Mouse (Mus musculus): Measurements from ENCODE around the gene Zfp335. TPM values are rescaled to one million over a fixed set of nuclear protein-coding genes. Genes with fewer than 3 reads are reported as not detected.
A peak's percentile ranks its signal among the peaks of the same experiment; 100 is the strongest.

Gene Zfp335
- polyA plus RNA-seq, 1 experiment from 2014 or later, result 12.1 TPM

DNA sequence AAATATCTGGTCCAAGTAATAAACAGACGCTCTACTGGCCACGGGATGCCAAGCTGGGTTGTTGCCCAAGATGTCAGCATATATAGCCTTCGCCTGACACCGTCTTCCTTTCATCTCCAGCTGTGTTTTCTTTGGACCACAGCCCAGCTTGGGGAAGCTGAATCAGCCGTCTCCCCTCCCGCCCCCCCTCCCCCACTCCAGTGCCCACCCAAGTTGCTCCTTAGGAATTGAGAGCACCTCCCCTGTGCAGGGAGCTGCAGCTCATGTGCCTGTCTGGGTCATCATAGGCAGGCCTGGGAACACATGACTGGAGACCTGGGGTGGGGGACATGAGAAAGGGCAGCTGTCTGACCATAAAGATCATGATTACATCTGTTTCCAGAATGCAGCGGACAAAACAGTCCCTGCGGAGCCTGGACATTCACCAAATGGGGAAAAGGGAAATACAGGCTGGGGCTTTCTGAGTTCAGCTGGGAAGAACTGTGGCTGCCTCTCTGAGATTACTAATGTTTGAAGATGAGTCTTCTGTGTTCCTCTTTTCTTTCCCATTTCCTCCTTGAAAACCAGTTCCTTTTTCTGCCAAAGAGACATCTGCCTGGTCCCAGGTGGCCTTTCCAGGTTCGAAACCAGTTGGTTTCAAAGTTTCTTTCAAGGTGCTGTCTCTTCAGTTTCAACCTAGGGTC is 49.2 kb downstream of the Zfp335 start:
- Histone ChIP-seq H3K4me1 (ENCODE audit: control insufficient read depth, insufficient read depth, low read length) (peaks cover 7% of the 10 kb centered on the region; the same call in 1 of the 2 replicates), H3K27ac (replicated peaks; ENCODE audit: low read depth, low read length) (no peak overlapping the region), H3K9ac (ENCODE audit: low read length) (no peak overlapping the region), H3K9me3 (ENCODE audit: control insufficient read depth, low read length) (no peaks in the 10 kb centered on the region), H3K4me3 (ENCODE audit: low read depth, low read length) (no peak overlapping the region), H3K4me2 (ENCODE audit: low read depth, severe bottlenecking) (no peak overlapping the region), H3K36me3 (ENCODE audit: control insufficient read depth, insufficient read depth, low read length) (no peaks in the 10 kb centered on the region), H3K27me3 (ENCODE audit: control insufficient read depth, insufficient read depth, low read length) (peaks cover 11% of the 10 kb centered on the region)
- DNase-seq (ENCODE audit: low spot score) (no peak), ATAC-seq (ENCODE audit: insufficient number of reproducible peaks, low FRiP score, low TSS enrichment, low read depth) (no peak)
- 51% methylated on average over 9 of the region's 9 CpGs for WGBS

DNA sequence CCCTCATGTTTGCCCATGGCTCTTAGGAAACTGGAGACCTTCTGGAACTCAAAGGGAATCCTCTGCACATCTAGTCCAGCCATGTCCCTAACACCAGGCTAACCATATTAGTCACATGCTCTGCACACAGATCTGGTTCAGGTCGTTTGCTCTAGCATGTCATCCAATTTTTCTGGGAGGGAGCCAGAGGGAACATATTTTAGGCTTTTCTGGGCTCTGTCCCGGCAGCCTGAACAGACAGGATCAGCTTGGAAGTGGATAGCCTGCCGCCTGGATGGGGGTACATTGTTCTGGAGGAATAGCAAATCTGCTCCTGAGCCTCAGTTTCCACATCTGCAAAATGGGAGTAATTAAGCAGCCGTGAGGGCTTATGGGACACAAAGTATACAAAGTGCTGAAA is 50.5 kb downstream of the Zfp335 start:
- no peaks in the 10 kb centered on the region for H3K36me3 ChIP-seq (ENCODE audit: control insufficient read depth, insufficient read depth, low read length)
- H3K27me3 ChIP-seq (ENCODE audit: control insufficient read depth, insufficient read depth, low read length), result peaks cover 23% of the 10 kb centered on the region
- ATAC-seq (ENCODE audit: insufficient number of reproducible peaks, low FRiP score, low TSS enrichment, low read depth) (no peak), DNase-seq (ENCODE audit: low spot score) (no peak)
- peaks cover 7% of the 10 kb centered on the region; the same call in 1 of the 2 replicates for H3K4me1 ChIP-seq (ENCODE audit: control insufficient read depth, insufficient read depth, low read length)
- H3K4me3 ChIP-seq (ENCODE audit: low read depth, low read length), result no peak overlapping the region
- H3K27ac ChIP-seq (replicated peaks; ENCODE audit: low read depth, low read length), result no peak overlapping the region
- H3K9ac ChIP-seq (ENCODE audit: low read length), result no peak overlapping the region
- no peaks in the 10 kb centered on the region for H3K9me3 ChIP-seq (ENCODE audit: control insufficient read depth, low read length)
- no peak overlapping the region for H3K4me2 ChIP-seq (ENCODE audit: low read depth, severe bottlenecking)
- 72% methylated on average over 4 of the region's 4 CpGs for WGBS

DNA sequence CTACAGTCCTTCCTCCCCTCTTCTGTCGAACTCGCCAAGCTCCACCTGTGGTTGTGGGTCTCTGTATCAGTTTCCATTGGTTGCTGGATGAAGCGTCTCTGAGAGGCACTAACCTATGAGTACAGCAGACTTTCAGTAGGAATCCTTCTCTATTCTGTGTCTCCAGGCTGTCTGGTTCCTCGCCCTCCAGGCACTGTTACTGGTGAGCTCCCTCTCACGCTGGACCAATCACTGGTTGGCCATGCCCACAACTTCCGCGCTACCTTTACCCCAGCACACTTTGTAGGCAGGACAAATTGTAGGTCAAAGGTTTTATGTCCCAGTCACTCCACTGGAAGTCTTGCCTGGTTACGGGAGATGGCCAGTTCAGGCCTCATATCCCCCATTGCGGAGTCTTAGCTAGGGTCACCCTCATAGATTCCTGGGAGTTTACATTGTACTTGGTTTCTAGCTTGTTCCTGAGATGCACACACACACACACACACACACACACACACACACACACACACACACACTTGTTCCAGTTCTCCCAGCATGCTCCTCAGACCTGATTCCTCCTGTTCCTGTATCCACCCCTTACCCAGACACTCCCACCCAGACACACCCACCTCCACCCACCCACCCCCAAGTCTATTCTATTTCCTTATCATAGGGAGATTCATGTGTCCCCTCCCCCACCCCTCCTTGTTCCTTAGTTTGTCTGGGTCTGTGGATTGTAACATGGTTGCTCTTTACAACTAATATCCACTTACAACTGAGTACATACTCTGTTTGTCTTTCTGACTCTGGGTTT is 51.7 kb downstream of the Zfp335 start:
- Histone ChIP-seq H3K27me3 (ENCODE audit: control insufficient read depth, insufficient read depth, low read length) (peaks cover 33% of the 10 kb centered on the region), H3K9ac (ENCODE audit: low read length) (no peak overlapping the region), H3K4me1 (ENCODE audit: control insufficient read depth, insufficient read depth, low read length) (peaks cover 7% of the 10 kb centered on the region; the same call in 1 of the 2 replicates), H3K4me3 (ENCODE audit: low read depth, low read length) (no peak overlapping the region), H3K36me3 (ENCODE audit: control insufficient read depth, insufficient read depth, low read length) (no peaks in the 10 kb centered on the region), H3K4me2 (ENCODE audit: low read depth, severe bottlenecking) (no peak overlapping the region), H3K9me3 (ENCODE audit: control insufficient read depth, low read length) (no peaks in the 10 kb centered on the region), H3K27ac (replicated peaks; ENCODE audit: low read depth, low read length) (no peak overlapping the region)
- 47% methylated on average over 9 of the region's 9 CpGs for WGBS
- DNase-seq (ENCODE audit: low spot score) (no peak), ATAC-seq (ENCODE audit: insufficient number of reproducible peaks, low FRiP score, low TSS enrichment, low read depth) (no peak)

DNA sequence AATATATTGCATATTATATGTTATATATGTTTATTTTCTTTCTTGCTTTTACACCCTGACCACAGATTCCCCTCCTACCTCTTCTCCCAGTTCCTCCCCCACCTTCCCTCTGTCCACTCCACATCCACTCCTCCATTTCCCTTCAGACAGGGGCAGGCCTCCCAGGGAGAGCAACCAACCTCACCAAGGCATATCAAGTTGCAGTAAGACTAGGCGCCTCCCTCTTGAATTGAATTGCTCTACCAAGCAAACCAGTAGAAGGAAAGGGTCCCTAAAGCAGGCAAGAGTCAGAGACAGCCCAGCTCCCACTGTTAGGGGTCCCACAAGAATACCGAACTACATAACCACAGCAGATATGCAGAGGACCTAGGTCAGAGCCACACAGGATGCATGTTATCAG is 52.4 kb downstream of the Zfp335 start:
- no peak overlapping the region for H3K4me2 ChIP-seq (ENCODE audit: low read depth, severe bottlenecking)
- H3K4me1 ChIP-seq (ENCODE audit: control insufficient read depth, insufficient read depth, low read length), result peaks cover 7% of the 10 kb centered on the region; the same call in 1 of the 2 replicates
- WGBS, result 46% methylated on average over 2 of the region's 2 CpGs
- H3K27ac ChIP-seq (replicated peaks; ENCODE audit: low read depth, low read length), result no peak overlapping the region
- ATAC-seq (ENCODE audit: insufficient number of reproducible peaks, low FRiP score, low TSS enrichment, low read depth) (no peak), DNase-seq (ENCODE audit: low spot score) (no peak)
- H3K27me3 ChIP-seq (ENCODE audit: control insufficient read depth, insufficient read depth, low read length), result peaks cover 35% of the 10 kb centered on the region
- no peak overlapping the region for H3K9ac ChIP-seq (ENCODE audit: low read length)
- H3K9me3 ChIP-seq (ENCODE audit: control insufficient read depth, low read length), result no peaks in the 10 kb centered on the region
- H3K4me3 ChIP-seq (ENCODE audit: low read depth, low read length), result no peak overlapping the region
- H3K36me3 ChIP-seq (ENCODE audit: control insufficient read depth, insufficient read depth, low read length), result no peaks in the 10 kb centered on the region

DNA sequence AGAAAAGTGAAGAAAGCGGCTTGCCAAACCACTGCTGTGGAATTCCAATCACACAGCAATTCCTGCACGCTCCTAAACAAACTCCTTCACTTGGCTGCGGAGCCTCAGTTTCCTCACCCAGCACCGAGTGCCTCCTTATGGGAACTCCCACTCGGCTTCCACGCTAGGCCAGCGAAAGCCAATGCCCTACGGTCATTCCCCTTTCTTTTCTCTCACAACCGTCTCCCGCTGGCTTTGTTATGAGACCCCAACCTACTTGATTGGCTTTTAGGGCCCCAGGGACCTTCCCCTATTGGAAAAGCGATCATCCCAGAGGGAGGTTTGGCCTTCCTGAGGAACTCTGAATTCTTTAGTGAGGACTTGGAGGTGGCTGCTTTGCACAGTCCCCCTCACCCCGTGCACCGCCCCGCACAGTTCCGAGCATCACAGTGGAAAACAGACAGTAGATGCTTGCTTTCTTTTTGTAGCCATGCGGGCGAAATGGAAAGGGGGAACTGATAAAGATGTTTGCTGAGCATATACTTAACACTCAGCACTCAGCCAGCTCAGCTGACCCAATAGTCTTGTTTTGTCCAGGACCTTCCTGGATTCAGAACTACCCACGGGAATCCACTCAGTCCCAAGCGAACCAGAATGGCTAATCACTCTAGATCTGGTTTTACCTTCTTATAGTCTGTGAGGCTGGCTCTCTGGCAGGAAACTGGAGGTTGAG is 53.6 kb downstream of the Zfp335 start:
- peaks cover 35% of the 10 kb centered on the region for H3K27me3 ChIP-seq (ENCODE audit: control insufficient read depth, insufficient read depth, low read length)
- peak overlapping the region; percentile 38 for H3K4me3 ChIP-seq (ENCODE audit: low read depth, low read length)
- peak; percentile 45 for DNase-seq (ENCODE audit: low spot score)
- H3K36me3 ChIP-seq (ENCODE audit: control insufficient read depth, insufficient read depth, low read length), result no peaks in the 10 kb centered on the region
- peaks cover 7% of the 10 kb centered on the region; the same call in 1 of the 2 replicates for H3K4me1 ChIP-seq (ENCODE audit: control insufficient read depth, insufficient read depth, low read length)
- no peak overlapping the region for H3K27ac ChIP-seq (replicated peaks; ENCODE audit: low read depth, low read length)
- H3K4me2 ChIP-seq (ENCODE audit: low read depth, severe bottlenecking), result peak overlapping the region; percentile 78
- no peak overlapping the region; the same call in 1 of the 2 replicates for H3K9ac ChIP-seq (ENCODE audit: low read length)
- no peak for ATAC-seq (ENCODE audit: insufficient number of reproducible peaks, low FRiP score, low TSS enrichment, low read depth)
- H3K9me3 ChIP-seq (ENCODE audit: control insufficient read depth, low read length), result no peaks in the 10 kb centered on the region
- 2% methylated on average over 19 of the region's 19 CpGs for WGBS

DNA sequence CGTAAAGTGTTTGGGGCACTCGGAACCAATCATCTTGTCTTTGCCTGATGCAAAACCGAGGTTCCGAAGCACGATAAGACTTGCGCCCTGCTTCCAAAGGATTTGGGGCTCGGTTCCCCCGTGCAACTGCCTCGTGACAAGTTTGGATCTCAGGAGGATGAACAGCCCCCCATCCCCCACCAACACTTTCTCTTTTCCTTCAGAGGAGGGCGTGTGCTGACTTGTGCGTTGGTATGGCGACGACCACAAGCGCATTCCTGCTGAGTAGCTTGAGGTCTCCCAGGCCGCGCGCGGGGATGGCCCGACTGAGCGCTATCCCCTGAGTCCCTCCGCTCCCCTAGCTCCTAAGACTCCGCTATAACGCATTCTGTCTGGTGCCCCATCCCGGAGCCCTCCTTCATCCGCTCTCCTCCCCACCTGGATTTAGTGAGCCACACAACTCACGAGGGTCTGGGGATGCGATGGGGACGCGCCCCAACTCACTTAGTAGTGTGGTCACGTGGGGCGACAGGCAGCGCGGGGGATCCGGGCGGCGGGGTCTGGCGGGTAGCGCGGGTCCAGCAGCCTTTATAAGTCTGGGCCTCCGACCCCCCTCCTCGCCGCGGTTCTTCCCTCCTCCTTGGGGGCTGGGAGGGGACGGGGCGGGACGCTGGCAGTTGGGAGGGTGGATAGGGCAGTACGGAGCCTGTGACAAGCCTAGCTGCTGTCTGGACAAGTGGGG is 54.3 kb downstream of the Zfp335 start, which contains the start of gene Pltp:
Gene Pltp (minus strand): TSS at position 611 of the 721 bp plus-strand sequence.
- peak; percentile 77 for DNase-seq (ENCODE audit: low spot score)
- H3K4me3 ChIP-seq (ENCODE audit: low read depth, low read length), result peak within 1 kb of the TSS; percentile 38
- H3K27ac ChIP-seq (replicated peaks; ENCODE audit: low read depth, low read length), result no peak within 1 kb of the TSS
- ATAC-seq (ENCODE audit: insufficient number of reproducible peaks, low FRiP score, low TSS enrichment, low read depth), result peak; percentile 42
- H3K4me2 ChIP-seq (ENCODE audit: low read depth, severe bottlenecking), result peak within 1 kb of the TSS; percentile 78
- peaks cover 35% of the 10 kb centered on the region for H3K27me3 ChIP-seq (ENCODE audit: control insufficient read depth, insufficient read depth, low read length)
- H3K9me3 ChIP-seq (ENCODE audit: control insufficient read depth, low read length), result no peaks in the 10 kb centered on the region
- 0 out of 2 replicates have a peak, but pooled peaks cover 5% of the 10 kb centered on the region for H3K4me1 ChIP-seq (ENCODE audit: control insufficient read depth, insufficient read depth, low read length)
- no peaks in the 10 kb centered on the region for H3K36me3 ChIP-seq (ENCODE audit: control insufficient read depth, insufficient read depth, low read length)
- under 1% methylated on average over 47 of the region's 47 CpGs for WGBS
- no peak within 1 kb of the TSS; the same call in 1 of the 2 replicates for H3K9ac ChIP-seq (ENCODE audit: low read length)

DNA sequence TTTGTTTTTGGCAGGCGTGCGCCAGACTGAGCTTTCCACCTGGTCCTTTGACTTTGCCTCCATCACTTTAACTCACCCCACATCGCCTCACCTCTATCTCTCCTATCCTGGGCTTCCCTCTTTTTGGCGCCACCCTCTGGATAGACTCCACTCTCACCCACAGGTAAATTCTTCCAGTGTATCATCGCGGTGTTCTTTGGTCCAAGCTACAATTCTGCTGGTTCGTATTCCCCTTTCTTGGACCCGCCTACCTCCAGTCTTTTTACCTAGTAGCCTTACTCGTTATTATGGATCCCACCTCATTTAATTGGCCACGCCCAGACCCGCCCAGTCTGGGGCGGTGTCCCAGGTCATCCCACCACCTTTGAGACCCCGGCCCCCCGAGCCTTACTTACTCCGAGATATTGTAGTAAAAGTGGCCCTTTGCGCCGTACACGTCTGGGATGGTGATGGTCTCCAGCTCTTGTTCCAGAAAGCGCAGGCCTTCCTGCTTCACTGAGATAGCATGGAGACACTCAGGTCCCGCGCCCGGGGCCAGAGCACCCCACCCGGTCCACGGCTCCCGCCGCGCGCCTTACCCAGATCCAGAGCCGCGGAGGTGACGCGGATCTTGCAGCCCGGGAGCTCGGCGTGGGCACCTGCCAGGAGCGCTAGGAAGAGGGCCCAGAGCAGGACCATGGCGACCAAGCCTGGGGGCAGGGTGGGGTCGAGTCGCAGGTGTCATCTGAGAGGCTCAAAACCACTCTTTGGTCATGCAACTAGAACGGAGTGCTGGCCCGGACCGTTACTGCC is 55.1 kb downstream of the Zfp335 start:
- peaks cover 35% of the 10 kb centered on the region for H3K27me3 ChIP-seq (ENCODE audit: control insufficient read depth, insufficient read depth, low read length)
- no peak overlapping the region for H3K9ac ChIP-seq (ENCODE audit: low read length)
- no peaks in the 10 kb centered on the region for H3K36me3 ChIP-seq (ENCODE audit: control insufficient read depth, insufficient read depth, low read length)
- peak overlapping the region; percentile 78 for H3K4me2 ChIP-seq (ENCODE audit: low read depth, severe bottlenecking)
- H3K4me1 ChIP-seq (ENCODE audit: control insufficient read depth, insufficient read depth, low read length), result 0 out of 2 replicates have a peak, but pooled peaks cover 5% of the 10 kb centered on the region
- peak overlapping the region; percentile 38 for H3K4me3 ChIP-seq (ENCODE audit: low read depth, low read length)
- ATAC-seq (ENCODE audit: insufficient number of reproducible peaks, low FRiP score, low TSS enrichment, low read depth), result no peak
- peak; percentile 53 for DNase-seq (ENCODE audit: low spot score)
- H3K9me3 ChIP-seq (ENCODE audit: control insufficient read depth, low read length), result no peaks in the 10 kb centered on the region
- H3K27ac ChIP-seq (replicated peaks; ENCODE audit: low read depth, low read length), result no peak overlapping the region
- WGBS, result 1% methylated on average over 42 of the region's 42 CpGs
